Comparison of ENCODE assay signal across 8 mouse cellular contexts in the genomic region with DNA sequence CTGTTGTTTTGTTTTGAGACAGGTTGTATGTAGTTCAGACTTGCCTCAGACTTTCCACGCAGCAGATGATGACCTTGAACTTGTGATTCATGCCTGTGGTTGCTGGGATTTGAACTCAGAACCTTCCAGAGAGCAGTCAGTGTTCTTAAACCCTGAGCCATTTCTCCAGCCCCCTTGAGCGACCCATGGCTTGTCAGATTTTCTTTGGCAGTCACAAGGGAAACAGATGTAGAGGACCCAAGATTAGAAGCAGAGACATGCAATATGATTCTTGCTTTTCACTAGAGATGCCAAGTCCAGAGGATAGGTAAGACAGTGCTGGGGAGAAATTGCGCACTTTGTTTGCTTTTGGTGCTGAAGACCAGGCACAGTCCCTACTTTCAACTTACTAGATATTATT. TPM values are rescaled to one million over a fixed set of nuclear protein-coding genes. Genes with fewer than 3 reads are reported as not detected.
DNase-seq lines count a peak whose midpoint lies in the region; ATAC-seq and TF ChIP-seq lines count a peak whose summit lies in the region.

A gene (minus strand): TSS at position 101 of the 400 bp plus-strand sequence.

- no peaks in the 10 kb centered on the region for H3K9me3 ChIP-seq in kidney, embryonic 15.5 days (replicated peaks)
- no peaks in the 10 kb centered on the region for H3K9me3 ChIP-seq in limb, embryonic 12.5 days
- no peaks in the 10 kb centered on the region for H3K9me3 ChIP-seq in stomach, embryonic 14.5 days (ENCODE audit: control insufficient read depth, low read depth, low read length)

- DNase-seq in kidney, postnatal 14 days, result no peak
- no peak for DNase-seq in gonadal fat pad, adult 2 months (ENCODE audit: low read depth)
- DNase-seq in adrenal gland, adult 2 months, result no peak
- no peak for DNase-seq in right cerebral cortex, adult 18-20 months

- no peak within 1 kb of the TSS for H3K9ac ChIP-seq in kidney, embryonic 15.5 days
- no peak within 1 kb of the TSS for H3K9ac ChIP-seq in limb, embryonic 12.5 days (replicated peaks)
- H3K9ac ChIP-seq in stomach, embryonic 14.5 days (replicated peaks; ENCODE audit: low read depth, low read length), result no peak within 1 kb of the TSS

- ATAC-seq in kidney, embryonic 15.5 days (replicated peaks; ENCODE audit: low FRiP score), result no peak
- ATAC-seq in limb, embryonic 12.5 days (ENCODE audit: insufficient number of reproducible peaks, insufficient read depth, low FRiP score, low TSS enrichment, low read depth), result no peak
- no peak for ATAC-seq in stomach, embryonic 14.5 days (ENCODE audit: insufficient number of reproducible peaks, insufficient read depth, low FRiP score, low read depth)

- peak within 1 kb of the TSS; percentile 86 for H3K4me3 ChIP-seq in kidney, embryonic 15.5 days (replicated peaks)
- H3K4me3 ChIP-seq in bone marrow, adult 2 months (replicated peaks; ENCODE audit: control insufficient read depth, low read depth, low read length), result no peak within 1 kb of the TSS
- no peak within 1 kb of the TSS for H3K4me3 ChIP-seq in limb, embryonic 12.5 days (replicated peaks)
- H3K4me3 ChIP-seq in stomach, embryonic 14.5 days (ENCODE audit: low read depth, low read length), result no peak within 1 kb of the TSS

- no peak for TF ChIP-seq POLR2A in bone marrow, adult 2 months (IDR thresholded peaks at IDR 0.05; ENCODE audit: borderline replicate concordance, control insufficient read depth, low read depth, low read length)

- H3K27me3 ChIP-seq in kidney, embryonic 15.5 days, result no peaks in the 10 kb centered on the region
- H3K27me3 ChIP-seq in limb, embryonic 12.5 days, result no peaks in the 10 kb centered on the region
- no peaks in the 10 kb centered on the region for H3K27me3 ChIP-seq in stomach, embryonic 14.5 days (ENCODE audit: control insufficient read depth, insufficient read depth, low read length)

- 93% methylated on average over 3 of the region's 3 CpGs for WGBS in kidney, embryonic 15.5 days
- 90% methylated on average over 3 of the region's 3 CpGs for WGBS in bone marrow, adult 2 months
- 88% methylated on average over 3 of the region's 3 CpGs for WGBS in limb, embryonic 12.5 days
- 88% methylated on average over 3 of the region's 3 CpGs for WGBS in stomach, embryonic 14.5 days

- no peak for TF ChIP-seq CTCF in bone marrow, adult 2 months (IDR thresholded peaks at IDR 0.05; ENCODE audit: control insufficient read depth, insufficient read depth, low read length)

- H3K36me3 ChIP-seq in kidney, embryonic 15.5 days, result peaks cover 24% of the 10 kb centered on the region
- H3K36me3 ChIP-seq in limb, embryonic 12.5 days, result peaks cover 19% of the 10 kb centered on the region
- peaks cover 7% of the 10 kb centered on the region for H3K36me3 ChIP-seq in stomach, embryonic 14.5 days (ENCODE audit: control insufficient read depth, insufficient read depth, low read length)

- 0 out of 2 replicates have a peak within 1 kb of the TSS, but pooled peaks have one; percentile 64 for H3K4me2 ChIP-seq in kidney, embryonic 15.5 days
- no peak within 1 kb of the TSS for H3K4me2 ChIP-seq in limb, embryonic 12.5 days
- no peak within 1 kb of the TSS for H3K4me2 ChIP-seq in stomach, embryonic 14.5 days (replicated peaks; ENCODE audit: low read depth, low read length)

- H3K4me1 ChIP-seq in kidney, embryonic 15.5 days, result peaks cover 39% of the 10 kb centered on the region
- H3K4me1 ChIP-seq in bone marrow, adult 2 months (ENCODE audit: control insufficient read depth, insufficient read depth, low read length), result peaks cover 3% of the 10 kb centered on the region; the same call in 1 of the 2 replicates
- H3K4me1 ChIP-seq in limb, embryonic 12.5 days (replicated peaks), result peaks cover 35% of the 10 kb centered on the region
- peaks cover 19% of the 10 kb centered on the region for H3K4me1 ChIP-seq in stomach, embryonic 14.5 days (ENCODE audit: control insufficient read depth, insufficient read depth, low read length)

- no peak within 1 kb of the TSS for H3K27ac ChIP-seq in kidney, embryonic 15.5 days
- no peak within 1 kb of the TSS for H3K27ac ChIP-seq in bone marrow, adult 2 months (ENCODE audit: control insufficient read depth, insufficient read depth, low read depth, low read length, poor library complexity)
- H3K27ac ChIP-seq in limb, embryonic 12.5 days, result no peak within 1 kb of the TSS
- H3K27ac ChIP-seq in stomach, embryonic 14.5 days (ENCODE audit: low read length), result no peak within 1 kb of the TSS

RNA-seq across cellular contexts. Expression of the gene that starts here (rescaled TPM):
- polyA plus RNA-seq in kidney, embryonic 15.5 days (2015; fragmentation: Nextera tagmentation; extraction: Ambion mirVana), result 42.0 and 47.0 TPM in 2 replicates
- 30.3 and 73.2 TPM in 2 replicates for polyA plus RNA-seq in bone marrow, adult 2 months (2011; ENCODE audit: insufficient read depth, insufficient read length, low replicate concordance, missing spikeins)
- polyA plus RNA-seq in gonadal fat pad, adult 2 months (2012; rRNA removed), result 18.9 and 23.0 TPM in 2 replicates
- 55.3 and 59.2 TPM in 2 replicates for polyA plus RNA-seq in limb, embryonic 12.5 days (2016; fragmentation: Nextera tagmentation; extraction: Ambion mirVana)
- polyA plus RNA-seq in stomach, embryonic 14.5 days (2014; fragmentation: Nextera tagmentation; extraction: Ambion mirVana), result 47.2 and 52.3 TPM in 2 replicates
- 1 to 10 TPM; 5.9 to 6.7 TPM for total RNA-seq in adrenal gland, adult 2 months (2021)
- 5.9 and 8.1 TPM in 2 replicates for polyA plus RNA-seq in adrenal gland, adult 2 months (2012; rRNA removed)
